Mouse (Mus musculus) cerebellum, adult 9-10 months (tissue): ENCODE results near the gene Actl11.

Source experiments
- DNase-seq: peaks from one replicate; pipeline ENCODE4 v3.0.0; 2022

The Actl11 gene

GRCm38 (mm10) chr9:107928169-107928568 is at the start of gene Actl11:
Gene Actl11 (plus strand): TSS chr9:107928469.
- no peak for DNase-seq

GRCm38 (mm10) chr9:107880411-107880810 is 47.9 kb upstream of the Actl11 start:
- DNase-seq = no peak

- peak; percentile 93 for DNase-seq
These were observed 40.4 kb upstream of the Actl11 start, which contains the start of gene Mon1a for GRCm38 (mm10) chr9:107887804-107888266. Gene Mon1a (plus strand): TSS chr9:107888151.

- DNase-seq = peak; percentile 63
These were observed 39.9 kb upstream of the Actl11 start for GRCm38 (mm10) chr9:107888267-107888850.

- no peak for DNase-seq
These were observed 38.0 kb upstream of the Actl11 start for GRCm38 (mm10) chr9:107890260-107890659.

- DNase-seq = no peak
These were observed 37.2 kb upstream of the Actl11 start for GRCm38 (mm10) chr9:107891023-107891422.

GRCm38 (mm10) chr9:107898563-107898962 is 29.7 kb upstream of the Actl11 start:
- no peak for DNase-seq

GRCm38 (mm10) chr9:107899855-107900254 is 28.4 kb upstream of the Actl11 start:
- peak; percentile 26 for DNase-seq

GRCm38 (mm10) chr9:107900840-107901626 is 27.2 kb upstream of the Actl11 start:
- peak; percentile 95 for DNase-seq

GRCm38 (mm10) chr9:107901627-107901914 is 26.7 kb upstream of the Actl11 start:
- DNase-seq = no peak

- DNase-seq = peak; percentile 90
These were observed 23.5 kb upstream of the Actl11 start for GRCm38 (mm10) chr9:107904726-107905125.

- no peak for DNase-seq
These were observed 21.9 kb upstream of the Actl11 start, which contains the start of gene Mst1r for GRCm38 (mm10) chr9:107906252-107906966. Gene Mst1r (plus strand): TSS chr9:107906873.

GRCm38 (mm10) chr9:107906967-107907800 is 21.1 kb upstream of the Actl11 start:
- DNase-seq = no peak

GRCm38 (mm10) chr9:107907801-107908120 is 20.5 kb upstream of the Actl11 start:
- no peak for DNase-seq

GRCm38 (mm10) chr9:107908410-107909158 is 19.7 kb upstream of the Actl11 start:
- no peak for DNase-seq

- no peak for DNase-seq
These were observed 18.1 kb upstream of the Actl11 start for GRCm38 (mm10) chr9:107910025-107910769.

- DNase-seq = no peak
These were observed 13.4 kb upstream of the Actl11 start for GRCm38 (mm10) chr9:107914764-107915420.

GRCm38 (mm10) chr9:107917895-107918608 is 10.2 kb upstream of the Actl11 start:
- DNase-seq = no peak

- DNase-seq = no peak
These were observed 9.4 kb upstream of the Actl11 start for GRCm38 (mm10) chr9:107918884-107919283.

GRCm38 (mm10) chr9:107919441-107919840 is 8.8 kb upstream of the Actl11 start:
- no peak for DNase-seq
